Mouse (Mus musculus) monocyte, adult 5-6 weeks (primary cell): ENCODE data around the gene Arhgap40. TPM values are rescaled to one million over a fixed set of nuclear protein-coding genes. Genes with fewer than 3 reads are reported as not detected.

ENCODE experiments used
- ATAC-seq: fragments of 153-309, 156-312 bp; replicated peaks from 2 replicates; pipeline ENCODE4 v1.8.0; 2017; ENCODE audit warnings: mild to moderate bottlenecking; ENCODE audit not compliant: low TSS enrichment, insufficient number of reproducible peaks, severe bottlenecking, poor library complexity, low FRiP score
- total RNA-seq: library from RNA; stranded (forward); fragments of 200-1000, 200-491, 200-594 nt; gene quantifications from 3 replicates; pipeline ENCODE4 v1.2.3, GENCODE M21; 2017

Arhgap40 gene
- total RNA-seq, 1 experiment from 2014 or later: not detected

DNA sequence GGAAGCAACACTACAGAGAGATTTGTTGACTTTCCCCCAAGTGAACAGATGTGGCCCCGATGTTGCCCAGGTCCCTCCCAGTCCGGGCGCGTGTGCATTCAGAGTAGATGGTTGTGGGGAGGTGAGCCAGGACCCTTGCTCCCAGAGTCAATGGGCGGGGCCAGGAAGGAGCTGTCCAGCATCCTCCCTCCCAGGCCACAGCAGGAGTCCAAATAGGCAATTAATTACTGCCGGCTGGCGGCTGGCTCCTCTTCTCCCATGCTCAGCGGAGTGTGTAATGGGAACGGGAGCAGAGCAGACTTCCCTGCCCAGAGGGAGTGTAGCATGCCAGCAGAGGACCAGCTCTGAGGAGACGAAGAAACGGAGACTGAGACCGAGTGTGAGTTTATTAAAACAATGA is 82.5 kb downstream of the Arhgap40 start:
- no peak for ATAC-seq

DNA sequence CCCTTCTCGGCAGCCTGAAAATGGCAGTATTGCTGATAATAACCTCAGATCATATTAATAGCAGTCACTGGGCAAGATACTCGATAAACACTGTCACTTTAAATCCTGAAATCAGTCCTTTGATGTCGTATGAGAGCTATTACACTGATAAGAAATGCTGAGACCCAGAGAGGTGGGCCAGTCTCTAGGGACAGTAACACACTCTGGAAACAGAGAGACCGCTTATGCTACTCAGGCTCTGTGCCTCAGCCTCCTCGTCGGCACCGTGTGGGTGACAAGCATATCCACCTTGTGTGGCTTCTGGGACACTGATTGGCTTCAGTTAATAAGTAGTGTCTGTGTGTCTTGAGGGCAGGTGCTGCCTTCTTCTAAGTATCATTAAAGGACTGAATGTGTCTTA is 83.0 kb downstream of the Arhgap40 start:
- no peak for ATAC-seq

DNA sequence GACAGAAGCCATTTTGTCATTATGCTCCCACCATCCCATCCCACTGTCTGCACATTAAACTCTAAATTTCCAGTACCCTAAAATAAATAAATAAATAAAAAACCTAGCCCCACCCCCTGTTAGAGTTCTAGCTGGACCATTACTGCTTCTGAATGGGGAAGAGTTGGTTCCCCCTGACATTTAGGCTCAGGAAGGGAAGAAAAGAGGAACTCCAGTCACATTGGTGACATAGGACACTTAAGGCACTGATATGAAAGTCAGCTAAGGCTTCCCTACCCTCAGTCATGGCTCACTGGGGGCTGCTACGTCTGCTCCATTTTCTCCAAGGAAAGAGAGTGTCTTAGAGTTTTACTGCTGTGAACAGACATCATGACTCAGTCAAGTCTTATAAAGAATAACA is 84.2 kb downstream of the Arhgap40 start:
- peak; percentile 67; the same call in 1 of the 2 replicates for ATAC-seq

Other genes starting within 250 kb of the Arhgap40 start
- gene Lbp, start 206.3 kb upstream of the Arhgap40 start, total RNA-seq: 0.48 to 0.49 TPM in 2 of 3 replicates, not detected in the other
- not detected in 3 replicates for gene Snhg11, start 137.2 kb upstream of the Arhgap40 start, total RNA-seq
- 39.3 to 60.9 TPM (median 51.9 TPM) in 3 replicates for gene Ralgapb, start 102.9 kb upstream of the Arhgap40 start, total RNA-seq
- gene Adig, start 10.2 kb upstream of the Arhgap40 start, total RNA-seq: not detected in 3 replicates
- not detected in 3 replicates for gene Slc32a1, start 98.0 kb downstream of the Arhgap40 start, total RNA-seq
- 22.5 to 30.7 TPM (median 30.6 TPM) in 3 replicates for gene Actr5, start 112.1 kb downstream of the Arhgap40 start, total RNA-seq
- 16.0 to 28.4 TPM (median 16.3 TPM) in 3 replicates for gene Ppp1r16b, start 152.6 kb downstream of the Arhgap40 start, total RNA-seq